Mouse (Mus musculus) embryonic facial prominence, embryonic 15.5 days (tissue): ENCODE measurements around the gene Pam. TPM values are rescaled to one million over a fixed set of nuclear protein-coding genes. Genes with fewer than 3 reads are reported as not detected.

Experiments
- ATAC-seq: fragments of 200-750 bp; cut with Nextera tagmentation; 2 replicates; pipeline ENCODE4 v1.8.0; 2017; ENCODE audit warnings: low read depth, moderate TSS enrichment; ENCODE audit not compliant: insufficient number of reproducible peaks, low FRiP score, low TSS enrichment
- H3K27ac ChIP-seq: fragments of 300-500 bp; sonication (generic); replicated peaks from 2 replicates; pipeline ENCODE4 v1.5.1; 2015; ENCODE audit warnings: mild to moderate bottlenecking, inconsistent platforms
- H3K27me3 ChIP-seq: fragments of 300-500 bp; sonication (generic); 2 replicates; pipeline ENCODE4 v1.6.1; 2015; ENCODE audit warnings: inconsistent platforms
- H3K36me3 ChIP-seq: fragments of 300-500 bp; sonication (generic); 2 replicates; pipeline ENCODE4 v1.6.1; 2015; ENCODE audit warnings: mild to moderate bottlenecking, inconsistent platforms
- H3K4me1 ChIP-seq: fragments of 300-500 bp; sonication (generic); 2 replicates; pipeline ENCODE4 v1.6.1; 2015; ENCODE audit warnings: inconsistent platforms
- H3K4me2 ChIP-seq: fragments of 300-500 bp; sonication (generic); replicated peaks from 2 replicates; pipeline ENCODE4 v1.6.1; 2015; ENCODE audit warnings: mild to moderate bottlenecking, inconsistent platforms
- H3K4me3 ChIP-seq: fragments of 300-500 bp; sonication (generic); replicated peaks from 2 replicates; pipeline ENCODE4 v1.5.1; 2015; ENCODE audit warnings: mild to moderate bottlenecking, inconsistent platforms
- H3K9ac ChIP-seq: fragments of 300-500 bp; sonication (generic); 2 replicates; pipeline ENCODE4 v1.6.1; 2015; ENCODE audit warnings: inconsistent platforms
- H3K9me3 ChIP-seq: fragments of 300-500 bp; sonication (generic); replicated peaks from 2 replicates; pipeline ENCODE4 v1.6.1; 2016; ENCODE audit warnings: inconsistent platforms
- WGBS: fragments of 180-500 bp; shearing (Covaris S2); methylation state at CpG from one replicate; pipeline ENCODE4 v1.1.7; 2015; 5-methylcytosine and 5-hydroxymethylcytosine counted together
- polyA plus RNA-seq: library from polyadenylated mRNA; unstranded; fragments of >200 nt; fragmentation: Nextera tagmentation; extraction: Ambion mirVana; gene quantifications from 2 replicates; pipeline ENCODE4 v1.2.1, GENCODE M21; 2015

The Pam gene
- polyA plus RNA-seq, 1 experiment from 2014 or later, result 54.5 TPM

DNA sequence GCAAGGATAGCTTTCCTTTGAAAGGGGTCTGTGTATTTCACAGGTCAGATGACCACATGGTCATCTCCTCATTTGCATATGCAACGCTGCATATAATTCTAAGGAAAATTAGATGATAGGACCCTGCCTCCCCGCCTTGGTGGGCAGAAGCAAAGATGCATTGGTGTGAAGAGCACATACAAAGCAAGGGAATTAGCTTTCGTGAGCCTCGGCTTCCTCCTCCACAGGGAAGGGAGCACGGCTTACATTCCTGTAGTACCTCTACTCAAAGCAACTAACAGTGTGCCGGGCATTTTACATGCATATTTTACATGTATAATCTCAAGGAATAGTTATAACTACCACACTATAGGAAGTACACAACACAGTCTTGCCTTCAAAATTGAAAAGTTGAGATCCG is 16.7 kb downstream of the Pam start:
- Histone ChIP-seq H3K4me1 (no peaks in the 10 kb centered on the region), H3K9ac (no peak overlapping the region), H3K4me2 (no peak overlapping the region), H3K27me3 (no peaks in the 10 kb centered on the region), H3K4me3 (no peak overlapping the region), H3K9me3 (no peaks in the 10 kb centered on the region), H3K27ac (no peak overlapping the region), H3K36me3 (no peaks in the 10 kb centered on the region)
- WGBS, result 89% methylated on average over 7 of the region's 7 CpGs
- ATAC-seq, result no peak

DNA sequence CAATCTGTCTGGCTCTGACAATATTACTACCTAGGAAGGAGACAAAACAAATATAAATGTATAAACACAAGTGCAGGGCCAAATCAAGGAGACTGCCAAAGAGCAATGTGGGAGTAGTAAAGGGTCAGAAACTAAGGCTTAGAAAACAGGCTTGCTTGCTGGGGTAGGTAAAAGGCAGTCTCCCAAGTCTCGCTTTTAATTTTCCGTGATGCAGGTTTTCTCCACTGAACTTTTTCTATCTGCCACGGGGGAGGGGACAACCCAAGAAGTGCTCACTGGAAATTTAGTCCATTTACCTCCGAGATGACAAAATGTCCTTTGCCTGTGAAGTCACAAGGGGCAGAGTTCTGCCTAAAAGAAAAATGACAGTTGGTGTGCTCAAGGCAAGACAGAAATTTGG is 21.6 kb downstream of the Pam start:
- 74% methylated on average over 4 of the region's 4 CpGs for WGBS
- Histone ChIP-seq H3K36me3 (no peaks in the 10 kb centered on the region), H3K27ac (no peak overlapping the region), H3K4me1 (no peaks in the 10 kb centered on the region), H3K9ac (no peak overlapping the region), H3K4me2 (no peak overlapping the region), H3K4me3 (no peak overlapping the region), H3K27me3 (no peaks in the 10 kb centered on the region), H3K9me3 (no peaks in the 10 kb centered on the region)
- no peak for ATAC-seq

DNA sequence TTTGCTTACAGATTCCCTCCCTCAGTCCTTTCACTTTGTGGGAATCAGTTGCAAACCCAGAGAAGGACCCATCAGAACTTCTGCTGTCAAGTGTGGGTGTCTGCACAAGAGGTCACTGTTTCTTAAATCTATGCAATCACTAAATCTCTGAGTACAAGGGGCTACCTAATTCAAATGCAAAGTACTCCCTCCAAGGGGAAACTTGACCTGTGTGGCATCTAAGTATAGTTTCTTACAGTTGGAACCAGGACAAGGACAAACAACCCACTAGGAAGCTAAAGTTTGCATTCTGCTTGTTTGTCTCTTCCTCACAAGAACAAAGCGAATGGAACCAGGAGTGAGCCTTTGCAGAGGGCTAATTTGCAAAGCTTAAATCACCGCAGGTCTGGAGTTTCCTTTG is 22.3 kb downstream of the Pam start:
- no peak overlapping the region for H3K9ac ChIP-seq
- no peak overlapping the region for H3K27ac ChIP-seq
- no peaks in the 10 kb centered on the region for H3K4me1 ChIP-seq
- H3K4me2 ChIP-seq, result no peak overlapping the region
- ATAC-seq, result no peak
- H3K27me3 ChIP-seq, result no peaks in the 10 kb centered on the region
- no peaks in the 10 kb centered on the region for H3K9me3 ChIP-seq
- 59% methylated on average over 2 of the region's 2 CpGs for whole genome bisulfite sequencing
- no peaks in the 10 kb centered on the region for H3K36me3 ChIP-seq
- no peak overlapping the region for H3K4me3 ChIP-seq

DNA sequence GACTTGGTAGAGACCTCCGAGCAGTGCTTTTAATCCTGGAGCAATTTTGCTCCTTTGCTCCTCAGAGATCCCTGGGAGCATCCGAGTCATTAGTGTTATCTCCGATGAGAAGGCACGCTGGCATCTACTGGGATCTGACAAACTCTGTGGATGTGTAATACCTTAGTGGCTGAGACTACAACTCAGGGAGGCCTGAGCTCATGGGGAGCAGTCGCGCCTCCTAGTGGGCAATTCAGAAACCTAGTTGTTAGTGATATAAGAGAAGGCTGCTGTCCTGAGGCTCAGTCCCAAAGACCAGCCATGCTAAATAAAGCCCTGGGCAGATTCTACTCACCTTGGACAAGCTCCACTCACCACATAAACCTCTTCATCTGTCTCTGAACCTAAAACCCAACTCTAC is 23.4 kb downstream of the Pam start:
- H3K4me2 ChIP-seq, result no peak overlapping the region
- no peaks in the 10 kb centered on the region for H3K27me3 ChIP-seq
- H3K27ac ChIP-seq, result no peak overlapping the region
- no peaks in the 10 kb centered on the region for H3K36me3 ChIP-seq
- H3K4me1 ChIP-seq, result no peaks in the 10 kb centered on the region
- no peaks in the 10 kb centered on the region for H3K9me3 ChIP-seq
- WGBS, result 56% methylated on average over 6 of the region's 6 CpGs
- ATAC-seq, result no peak
- H3K4me3 ChIP-seq, result no peak overlapping the region
- no peak overlapping the region for H3K9ac ChIP-seq

DNA sequence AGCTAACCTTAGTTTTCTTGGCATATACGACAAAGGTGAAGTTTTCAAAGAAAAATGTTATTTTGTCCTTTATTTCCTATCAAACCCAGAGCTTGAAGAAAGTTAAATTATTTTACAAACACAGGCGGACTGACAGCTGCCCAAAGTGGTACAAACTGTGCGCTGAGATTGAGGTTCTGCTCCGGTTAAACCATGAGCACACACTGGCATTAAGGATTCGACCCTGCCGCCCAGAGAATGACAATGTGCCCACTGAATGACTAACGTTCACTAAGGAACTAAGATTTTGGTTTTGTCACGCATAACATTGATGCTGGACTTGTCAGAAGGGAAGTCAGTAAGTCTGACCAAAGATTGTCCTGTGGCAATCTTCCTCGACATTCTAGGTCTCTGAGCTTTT is 24.0 kb downstream of the Pam start:
- WGBS, result 81% methylated on average over 9 of the region's 9 CpGs
- no peak overlapping the region for H3K4me3 ChIP-seq
- no peak overlapping the region for H3K27ac ChIP-seq
- no peak overlapping the region for H3K9ac ChIP-seq
- H3K4me1 ChIP-seq, result no peaks in the 10 kb centered on the region
- no peaks in the 10 kb centered on the region for H3K9me3 ChIP-seq
- no peak for ATAC-seq
- no peak overlapping the region for H3K4me2 ChIP-seq
- no peaks in the 10 kb centered on the region for H3K36me3 ChIP-seq
- no peaks in the 10 kb centered on the region for H3K27me3 ChIP-seq

DNA sequence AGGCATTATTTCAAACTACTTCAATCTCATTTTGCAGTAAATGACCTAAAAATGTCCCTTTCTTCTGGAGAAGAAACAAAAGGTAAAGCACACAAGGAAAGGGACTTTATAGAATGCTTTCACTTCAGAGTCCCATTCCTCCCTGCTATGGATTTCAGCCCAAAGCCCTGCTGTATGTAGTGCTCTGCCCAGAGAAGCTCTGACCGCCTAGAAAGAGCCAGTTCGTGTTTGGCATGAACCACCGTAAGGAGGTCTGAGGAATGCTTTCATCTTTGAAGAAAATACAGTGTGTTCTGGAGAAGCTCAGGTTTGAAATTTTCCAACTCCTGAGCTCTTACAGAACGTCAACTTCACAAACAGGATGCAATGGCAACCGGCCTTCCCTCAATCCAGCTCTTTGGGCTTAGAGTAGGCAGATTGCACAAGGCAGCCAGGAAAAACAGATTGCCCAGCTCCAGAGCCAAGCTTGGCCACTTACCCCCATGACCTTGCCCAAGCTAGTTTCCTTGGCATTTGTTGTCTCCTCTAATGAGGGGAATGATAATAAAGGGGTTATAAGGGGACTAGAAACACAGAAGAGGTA is 24.6 kb downstream of the Pam start:
- 56% methylated on average over 5 of the region's 5 CpGs for WGBS
- Histone ChIP-seq H3K4me3 (no peak overlapping the region), H3K9ac (no peak overlapping the region), H3K4me2 (no peak overlapping the region), H3K36me3 (no peaks in the 10 kb centered on the region), H3K9me3 (no peaks in the 10 kb centered on the region), H3K27ac (no peak overlapping the region), H3K27me3 (no peaks in the 10 kb centered on the region), H3K4me1 (no peaks in the 10 kb centered on the region)
- no peak for ATAC-seq

DNA sequence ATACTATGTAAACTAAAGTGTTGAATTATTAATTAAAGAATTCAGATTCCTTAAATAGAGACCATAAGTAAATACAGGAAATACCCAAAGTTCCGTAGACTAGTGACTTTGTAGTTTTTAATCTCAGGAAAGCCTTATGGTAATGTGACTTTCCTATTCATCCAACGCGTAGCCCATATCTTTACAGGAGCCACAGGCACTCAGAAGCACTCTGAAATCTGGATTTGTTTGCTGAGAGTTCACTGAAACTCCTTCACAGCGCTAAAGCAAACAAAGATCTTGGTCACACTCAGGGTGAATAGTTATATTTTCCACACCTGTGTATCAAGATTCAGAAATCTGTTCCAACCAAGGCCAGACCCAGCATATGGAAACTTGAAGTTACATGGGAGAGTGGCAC is 27.3 kb downstream of the Pam start:
- no peak overlapping the region for H3K27ac ChIP-seq
- ATAC-seq, result no peak
- no peak overlapping the region for H3K9ac ChIP-seq
- H3K27me3 ChIP-seq, result no peaks in the 10 kb centered on the region
- no peaks in the 10 kb centered on the region for H3K9me3 ChIP-seq
- 91% methylated on average over 4 of the region's 4 CpGs for WGBS
- H3K36me3 ChIP-seq, result no peaks in the 10 kb centered on the region
- no peak overlapping the region for H3K4me2 ChIP-seq
- H3K4me3 ChIP-seq, result no peak overlapping the region
- H3K4me1 ChIP-seq, result no peaks in the 10 kb centered on the region

DNA sequence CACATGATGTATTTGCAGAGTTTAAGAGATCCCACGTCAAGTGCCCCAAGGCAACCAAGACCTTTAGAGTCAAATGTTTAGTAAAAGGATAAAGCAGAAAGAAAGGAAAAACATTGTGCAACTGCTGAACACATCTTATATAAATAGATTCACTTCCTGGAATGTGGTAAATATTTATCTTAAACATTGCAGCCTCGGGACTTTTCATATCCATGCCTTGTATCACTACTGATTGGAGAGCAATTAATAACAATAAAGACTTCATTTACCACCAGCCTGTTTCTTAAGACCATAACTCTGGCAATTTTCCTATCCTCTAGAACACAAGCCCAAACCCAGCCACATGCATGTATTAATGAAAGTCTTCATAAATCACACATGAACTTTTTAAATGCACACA is 33.4 kb downstream of the Pam start:
- H3K9ac ChIP-seq, result no peak overlapping the region
- ATAC-seq, result no peak
- no peaks in the 10 kb centered on the region for H3K4me1 ChIP-seq
- no peak overlapping the region for H3K4me2 ChIP-seq
- no peaks in the 10 kb centered on the region for H3K27me3 ChIP-seq
- no peak overlapping the region for H3K27ac ChIP-seq
- H3K4me3 ChIP-seq, result no peak overlapping the region
- H3K36me3 ChIP-seq, result no peaks in the 10 kb centered on the region
- no peaks in the 10 kb centered on the region for H3K9me3 ChIP-seq
- 39% methylated on average over 2 of the region's 2 CpGs for WGBS

DNA sequence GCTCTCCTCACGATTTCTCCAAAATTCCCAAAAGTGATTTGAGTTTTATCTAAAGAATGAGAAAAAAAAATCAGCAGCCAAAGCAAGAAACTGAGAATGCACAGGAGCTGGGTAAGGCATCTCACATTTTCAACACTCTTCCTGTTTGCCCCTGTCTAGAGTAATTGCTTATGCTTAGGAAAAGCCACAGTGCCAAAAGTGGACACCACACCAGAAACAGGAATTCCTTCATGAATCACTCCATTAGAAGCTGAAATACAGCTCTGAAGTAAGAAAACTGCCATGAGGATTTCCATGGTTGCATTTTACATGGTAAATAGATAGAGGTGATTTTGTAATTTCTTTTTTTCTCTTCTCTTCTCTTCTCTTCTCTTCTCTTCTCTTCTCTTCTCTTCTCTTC is 36.0 kb downstream of the Pam start:
- Histone ChIP-seq H3K4me3 (no peak overlapping the region), H3K27me3 (no peaks in the 10 kb centered on the region), H3K27ac (no peak overlapping the region), H3K36me3 (no peaks in the 10 kb centered on the region), H3K9me3 (no peaks in the 10 kb centered on the region), H3K9ac (no peak overlapping the region), H3K4me1 (peaks cover 3% of the 10 kb centered on the region; the same call in 1 of the 2 replicates), H3K4me2 (no peak overlapping the region)
- 86% methylated on average over 1 of the region's 1 CpGs for WGBS
- no peak for ATAC-seq

DNA sequence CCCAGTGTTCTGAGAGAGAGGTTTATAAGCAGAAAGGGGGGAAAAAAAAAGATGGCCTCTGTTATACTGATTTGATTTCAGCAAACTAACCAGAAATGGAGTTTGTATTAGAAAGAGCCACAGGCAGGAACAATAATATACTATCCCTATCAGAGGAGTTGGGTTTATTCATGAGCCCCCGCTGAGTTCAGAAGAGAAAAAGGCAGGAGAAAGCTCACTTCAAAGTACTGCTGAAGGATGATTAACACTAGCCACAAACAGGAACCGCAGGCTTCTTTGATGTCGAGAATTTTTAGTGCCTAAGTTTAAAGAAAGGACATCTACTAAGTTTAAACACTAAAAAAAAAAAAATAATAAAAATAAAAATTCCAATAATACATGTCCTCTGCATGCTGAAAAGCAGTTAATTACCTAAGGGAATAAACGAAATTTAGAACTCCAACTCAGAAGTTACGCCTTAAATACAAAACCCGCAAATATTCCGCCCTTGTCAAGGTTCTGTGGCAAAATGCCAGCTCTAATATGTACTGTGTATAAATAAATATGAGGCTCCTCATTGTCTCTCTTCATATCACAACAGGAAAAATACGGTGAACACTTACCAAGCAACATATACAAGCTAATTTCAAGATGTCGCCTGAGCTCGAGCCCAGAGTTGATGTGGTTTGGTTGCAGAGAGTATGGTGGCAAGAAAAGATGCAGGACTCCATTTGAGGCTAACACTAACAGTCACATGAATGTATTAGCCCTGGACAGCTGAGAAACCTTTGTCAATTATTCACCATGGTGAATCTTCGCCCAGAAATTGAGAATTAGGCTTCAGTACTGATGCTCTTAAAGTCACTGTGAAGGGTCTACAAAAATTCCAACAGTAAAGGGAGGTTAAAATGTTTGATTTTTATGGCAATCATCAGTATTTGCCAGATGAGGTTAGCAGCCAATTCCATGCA is 38.2 kb downstream of the Pam start:
- Histone ChIP-seq H3K4me2 (no peak overlapping the region), H3K9me3 (no peaks in the 10 kb centered on the region), H3K9ac (no peak overlapping the region), H3K4me3 (no peak overlapping the region), H3K27ac (no peak overlapping the region), H3K4me1 (peaks cover 3% of the 10 kb centered on the region; the same call in 1 of the 2 replicates), H3K36me3 (no peaks in the 10 kb centered on the region), H3K27me3 (no peaks in the 10 kb centered on the region)
- ATAC-seq, result no peak
- WGBS, result 45% methylated on average over 11 of the region's 11 CpGs

DNA sequence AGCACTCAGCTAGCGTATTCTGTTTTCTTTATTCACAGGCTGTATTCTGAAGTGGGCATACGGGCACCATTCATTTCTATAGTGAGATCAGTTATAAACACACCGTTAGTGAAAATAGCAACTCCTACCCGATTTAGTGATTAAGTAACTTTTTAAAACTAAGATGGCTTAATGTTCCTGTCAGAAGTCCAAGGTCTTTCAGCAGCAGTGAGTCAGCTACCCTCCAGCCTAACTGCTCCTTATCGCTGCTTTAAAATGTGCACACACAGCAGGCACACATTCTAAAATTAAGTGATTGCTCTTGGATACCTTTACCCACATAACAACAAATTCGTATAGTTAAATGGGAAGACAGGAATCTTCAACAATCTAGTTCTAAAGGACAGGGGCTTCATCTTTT is 39.2 kb downstream of the Pam start:
- H3K27me3 ChIP-seq, result no peaks in the 10 kb centered on the region
- H3K36me3 ChIP-seq, result no peaks in the 10 kb centered on the region
- H3K9ac ChIP-seq, result no peak overlapping the region
- WGBS, result 75% methylated on average over 6 of the region's 6 CpGs
- peaks cover 3% of the 10 kb centered on the region; the same call in 1 of the 2 replicates for H3K4me1 ChIP-seq
- H3K4me3 ChIP-seq, result no peak overlapping the region
- H3K9me3 ChIP-seq, result no peaks in the 10 kb centered on the region
- no peak for ATAC-seq
- H3K27ac ChIP-seq, result no peak overlapping the region
- no peak overlapping the region for H3K4me2 ChIP-seq

DNA sequence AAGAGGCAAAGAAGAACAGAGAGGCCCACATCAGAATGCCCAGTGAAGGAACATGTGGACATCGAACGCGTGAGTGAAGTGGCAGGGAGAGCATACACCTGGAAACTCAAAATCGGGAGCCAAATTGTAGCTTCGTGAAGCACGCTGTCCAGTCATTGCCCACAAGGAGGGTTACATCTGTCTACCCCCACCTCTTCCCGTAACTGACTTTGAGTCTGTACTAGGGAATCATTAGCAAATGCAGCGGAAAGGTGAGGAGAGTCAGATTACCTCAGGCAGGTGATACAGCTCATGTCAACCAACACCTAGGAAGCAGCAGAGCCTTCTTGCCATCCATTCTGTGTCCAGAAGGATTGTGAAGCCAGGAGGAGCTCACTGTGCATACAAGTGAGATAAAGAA is 39.9 kb downstream of the Pam start:
- Histone ChIP-seq H3K9ac (no peak overlapping the region), H3K4me3 (no peak overlapping the region), H3K27ac (no peak overlapping the region), H3K4me1 (peaks cover 3% of the 10 kb centered on the region; the same call in 1 of the 2 replicates), H3K4me2 (no peak overlapping the region), H3K36me3 (no peaks in the 10 kb centered on the region), H3K9me3 (no peaks in the 10 kb centered on the region), H3K27me3 (no peaks in the 10 kb centered on the region)
- ATAC-seq, result no peak
- 89% methylated on average over 8 of the region's 8 CpGs for WGBS
